Comparison of ENCODE assay signal across 8 mouse cellular contexts in genomic region chr13:55714501-55715166, GRCm38 (mm10). TPM values are rescaled to one million over a fixed set of nuclear protein-coding genes. Genes with fewer than 3 reads are reported as not detected.
DNase-seq lines count a peak whose midpoint lies in the region; ATAC-seq and TF ChIP-seq lines count a peak whose summit lies in the region.

TSS of gene Txndc15 (plus strand) at chr13:55714650.

- peak within 1 kb of the TSS; percentile 57 for H3K4me2 ChIP-seq in lung, embryonic 15.5 days

- peak within 1 kb of the TSS; percentile 97 for H3K27ac ChIP-seq in hindbrain, embryonic 10.5 days
- peak within 1 kb of the TSS; percentile 69 for H3K27ac ChIP-seq in lung, embryonic 15.5 days
- peak within 1 kb of the TSS; percentile 94 for H3K27ac ChIP-seq in olfactory bulb, adult 2 months (ENCODE audit: insufficient read depth, low read depth, low read length)
- peak within 1 kb of the TSS; percentile 22; the same call in 1 of the 2 replicates for H3K27ac ChIP-seq in thymus, adult 2 months (ENCODE audit: control insufficient read depth, insufficient read depth, low read length)

- peak within 1 kb of the TSS; percentile 85 for H3K9ac ChIP-seq in lung, embryonic 15.5 days

- no peak for TF ChIP-seq CTCF in olfactory bulb, adult 2 months (IDR thresholded peaks at IDR 0.05; ENCODE audit: insufficient read depth, low read depth, low read length)
- TF ChIP-seq CTCF in thymus, adult 2 months (IDR thresholded peaks at IDR 0.05; ENCODE audit: borderline replicate concordance, control insufficient read depth, extremely low read depth, insufficient read depth, low read length, poor library complexity) = no peak

- peak; percentile 82; the same call in 1 of the 2 replicates for TF ChIP-seq POLR2A in olfactory bulb, adult 2 months (IDR thresholded peaks at IDR 0.05; ENCODE audit: insufficient read depth, low read depth, low read length)
- peak; percentile 62; the same call in 1 of the 2 replicates for TF ChIP-seq POLR2A in thymus, adult 2 months (IDR thresholded peaks at IDR 0.05; ENCODE audit: control insufficient read depth, extremely low read depth, insufficient read depth, low read length, poor library complexity)

- H3K36me3 ChIP-seq in hindbrain, embryonic 10.5 days = peaks cover 22% of the 10 kb centered on the region
- peaks cover 15% of the 10 kb centered on the region; the same call in 1 of the 2 replicates for H3K36me3 ChIP-seq in lung, embryonic 15.5 days
- no peaks in the 10 kb centered on the region for H3K36me3 ChIP-seq in thymus, adult 2 months (ENCODE audit: control insufficient read depth, insufficient read depth, low read length)

- H3K27me3 ChIP-seq in hindbrain, embryonic 10.5 days (ENCODE audit: insufficient read depth, poor library complexity, severe bottlenecking) = no peaks in the 10 kb centered on the region
- no peaks in the 10 kb centered on the region for H3K27me3 ChIP-seq in lung, embryonic 15.5 days
- H3K27me3 ChIP-seq in thymus, adult 2 months (ENCODE audit: control insufficient read depth, insufficient read depth, low read length) = no peaks in the 10 kb centered on the region

- peak within 1 kb of the TSS; percentile 87 for H3K4me3 ChIP-seq in hindbrain, embryonic 10.5 days
- peak within 1 kb of the TSS; percentile 75 for H3K4me3 ChIP-seq in lung, embryonic 15.5 days
- peak within 1 kb of the TSS; percentile 85 for H3K4me3 ChIP-seq in olfactory bulb, adult 2 months (ENCODE audit: insufficient read depth, low read depth, low read length)
- H3K4me3 ChIP-seq in thymus, adult 2 months (ENCODE audit: control insufficient read depth, insufficient read depth, low read length) = peak within 1 kb of the TSS; percentile 91

- peak; percentile 92 for DNase-seq in MN1 (ENCODE audit: low spot score)
- DNase-seq in cerebellum, adult 9-11 months = peak; percentile 91
- DNase-seq in frontal cortex, adult 2 months (ENCODE audit: extremely low spot score in 1 of 2, low spot score in 1 of 2) = peak; percentile 68 to 89
- peak; percentile 87 for DNase-seq in hindbrain, embryonic 10.5 days (ENCODE audit: low spot score)
- peak; percentile 75 for DNase-seq in layer of hippocampus, adult 9-10 months (ENCODE audit: low spot score)
- peak; percentile 90 for DNase-seq in thymus, adult 2 months

- peaks cover 11% of the 10 kb centered on the region for H3K4me1 ChIP-seq in hindbrain, embryonic 10.5 days (replicated peaks)
- H3K4me1 ChIP-seq in lung, embryonic 15.5 days = peaks cover 6% of the 10 kb centered on the region; the same call in 1 of the 2 replicates
- peaks cover 16% of the 10 kb centered on the region for H3K4me1 ChIP-seq in olfactory bulb, adult 2 months (ENCODE audit: control insufficient read depth, insufficient read depth, low read length)
- peaks cover 18% of the 10 kb centered on the region for H3K4me1 ChIP-seq in thymus, adult 2 months (replicated peaks; ENCODE audit: control insufficient read depth, insufficient read depth, low read length)

- WGBS in hindbrain, embryonic 10.5 days = under 1% methylated on average over 63 of the region's 63 CpGs
- WGBS in lung, embryonic 15.5 days = under 1% methylated on average over 63 of the region's 63 CpGs
- WGBS in olfactory bulb, adult 2 months = under 1% methylated on average over 63 of the region's 63 CpGs
- under 1% methylated on average over 63 of the region's 63 CpGs for WGBS in thymus, adult 2 months

- ATAC-seq in lung, embryonic 15.5 days (ENCODE audit: borderline replicate concordance, extremely low read depth, low FRiP score, low TSS enrichment) = peak; percentile 92

- H3K9me3 ChIP-seq in hindbrain, embryonic 10.5 days = no peaks in the 10 kb centered on the region
- H3K9me3 ChIP-seq in lung, embryonic 15.5 days = no peaks in the 10 kb centered on the region

RNA-seq across cellular contexts. Expression of gene Txndc15, which starts in this region (rescaled TPM):
- polyA plus RNA-seq in frontal cortex, adult 2 months (2012; rRNA removed) = 63.7 and 67.2 TPM in 2 replicates
- polyA plus RNA-seq in hindbrain, embryonic 10.5 days (2016; fragmentation: Nextera tagmentation; extraction: Ambion mirVana) = 75.1 and 84.9 TPM in 2 replicates
- 93.0 TPM in 2 replicates for polyA plus RNA-seq in lung, embryonic 15.5 days (2015; fragmentation: Nextera tagmentation; extraction: Ambion mirVana)
- 351 TPM in 1 of 2 replicates, not detected in the other for polyA plus RNA-seq in olfactory bulb, adult 2 months (2012; ENCODE audit: insufficient read depth, insufficient read length, low replicate concordance, missing spikeins)
- polyA plus RNA-seq in thymus, adult 2 months (2012; rRNA removed) = 48.9 and 50.8 TPM in 2 replicates

Comparison
In these comparisons a context has a peak if more than half of its experiments do, and no peak if none do; other contexts are left out.
1. Peak in every context shown above with its lines: DNase-seq, ATAC-seq, H3K4me3 ChIP-seq and H3K27ac ChIP-seq.
2. H3K27ac ChIP-seq: peak in every context shown above with its lines; median percentile 97 in hindbrain, embryonic 10.5 days; 94 in olfactory bulb, adult 2 months; 69 in lung, embryonic 15.5 days; 22 in thymus, adult 2 months.